Mouse (Mus musculus) spleen, adult 2 months (tissue): ENCODE results near the gene Gm37240. TPM values are rescaled to one million over a fixed set of nuclear protein-coding genes. Genes with fewer than 3 reads are reported as not detected.

Source experiments
- DNase-seq, 2 experiments: peaks; one replicate each; pipeline versions ENCODE4 v3.0.0 to v3.0.0-alpha.2; 2012 to 2021; ENCODE audit warnings: low spot score in 2 of 2, low read depth in 1 of 2
- H3K27ac ChIP-seq: fragments of 200-500 bp; 2 replicates; pipeline ENCODE4 v1.5.1; 2012; ENCODE audit warnings: low read length, inconsistent platforms; ENCODE audit not compliant: insufficient read depth
- H3K27me3 ChIP-seq: fragments of 200-500 bp; 2 replicates; pipeline ENCODE4 v1.6.1; 2012; ENCODE audit warnings: mild to moderate bottlenecking, moderate library complexity, low read length, inconsistent platforms; ENCODE audit not compliant: control insufficient read depth, insufficient read depth
- H3K36me3 ChIP-seq: fragments of 200-500 bp; 2 replicates; pipeline ENCODE4 v1.6.1; 2012; ENCODE audit warnings: mild to moderate bottlenecking, low read length, inconsistent platforms; ENCODE audit not compliant: control insufficient read depth, insufficient read depth
- H3K4me1 ChIP-seq: fragments of 200-500 bp; 2 replicates; pipeline ENCODE4 v1.6.1; 2011; ENCODE audit warnings: inconsistent platforms; ENCODE audit not compliant: control insufficient read depth, insufficient read depth, insufficient read length
- H3K4me3 ChIP-seq: fragments of 200-500 bp; 2 replicates; pipeline ENCODE4 v1.5.1; 2011; ENCODE audit warnings: mild to moderate bottlenecking, inconsistent platforms; ENCODE audit not compliant: insufficient read depth, insufficient read length; ENCODE audit errors: extremely low read depth
- CTCF ChIP-seq: fragments of 200-500 bp; IDR thresholded peaks from 2 replicates; pipeline ENCODE4 v1.5.1; 2011; ENCODE audit warnings: mild to moderate bottlenecking, inconsistent platforms; ENCODE audit not compliant: insufficient read depth, insufficient read length, insufficient replicate concordance; ENCODE audit errors: extremely low read depth
- POLR2A ChIP-seq: fragments of 200-500 bp; IDR thresholded peaks from 2 replicates; pipeline ENCODE4 v1.6.1; 2011; ENCODE audit warnings: low read depth, low read length, inconsistent platforms
- WGBS: fragments of 180-500 bp; shearing (Covaris S2); methylation state at CpG from one replicate; pipeline ENCODE4 v1.1.7; 2018; 5-methylcytosine and 5-hydroxymethylcytosine counted together
- polyA plus RNA-seq: library from polyadenylated mRNA; depleted of rRNA; stranded (reverse); fragments of >200 nt; gene quantifications from 2 replicates; pipeline ENCODE4 v1.2.3, GENCODE M21; 2012

The Gm37240 gene
- polyA plus RNA-seq, 1 experiment: 1.1 TPM

- Histone ChIP-seq H3K27me3 (no peaks in the 10 kb centered on the region), H3K4me1 (no peaks in the 10 kb centered on the region), H3K27ac (no peak overlapping the region), H3K4me3 (no peak overlapping the region), H3K36me3 (no peaks in the 10 kb centered on the region)
- TF ChIP-seq POLR2A: no peak
- TF ChIP-seq CTCF: no peak
- WGBS: 73% methylated on average over 4 of the region's 4 CpGs
- no peak for DNase-seq
Observed at GRCm38 (mm10) chr3:85813101-85814014, 74.0 kb downstream of the Gm37240 start.

- Histone ChIP-seq H3K27me3 (no peaks in the 10 kb centered on the region), H3K36me3 (no peaks in the 10 kb centered on the region), H3K4me3 (no peak overlapping the region), H3K4me1 (no peaks in the 10 kb centered on the region), H3K27ac (no peak overlapping the region)
- 92% methylated on average over 5 of the region's 5 CpGs for WGBS
- no peak for TF ChIP-seq CTCF
- TF ChIP-seq POLR2A: no peak
- DNase-seq: no peak
Observed at GRCm38 (mm10) chr3:85812010-85812409, 75.3 kb downstream of the Gm37240 start.

- Histone ChIP-seq H3K4me3 (no peak overlapping the region), H3K36me3 (no peaks in the 10 kb centered on the region), H3K27ac (no peak overlapping the region), H3K27me3 (no peaks in the 10 kb centered on the region), H3K4me1 (no peaks in the 10 kb centered on the region)
- no peak for TF ChIP-seq POLR2A
- TF ChIP-seq CTCF: no peak
- no peak for DNase-seq
- 74% methylated on average over 1 of the region's 1 CpGs for WGBS
Observed at GRCm38 (mm10) chr3:85793166-85793565, 94.2 kb downstream of the Gm37240 start.

GRCm38 (mm10) chr3:85789748-85790147, 97.6 kb downstream of the Gm37240 start:
- WGBS: 88% methylated on average over 4 of the region's 4 CpGs
- Histone ChIP-seq H3K36me3 (no peaks in the 10 kb centered on the region), H3K4me3 (no peak overlapping the region), H3K4me1 (no peaks in the 10 kb centered on the region), H3K27ac (no peak overlapping the region), H3K27me3 (no peaks in the 10 kb centered on the region)
- TF ChIP-seq POLR2A (no peak), CTCF (no peak)
- no peak for DNase-seq

- no peak for DNase-seq
- WGBS: 82% methylated on average over 8 of the region's 8 CpGs
- no peak for TF ChIP-seq CTCF
- no peak for TF ChIP-seq POLR2A
Observed at GRCm38 (mm10) chr3:85786501-85786900, 100.8 kb downstream of the Gm37240 start.

GRCm38 (mm10) chr3:85780906-85781305, 106.4 kb downstream of the Gm37240 start:
- TF ChIP-seq CTCF (no peak), POLR2A (no peak)
- WGBS: 89% methylated on average over 7 of the region's 7 CpGs
- H3K36me3 ChIP-seq: no peaks in the 10 kb centered on the region
- DNase-seq: no peak
- no peak overlapping the region for H3K27ac ChIP-seq
- no peaks in the 10 kb centered on the region for H3K4me1 ChIP-seq
- H3K4me3 ChIP-seq: no peak overlapping the region
- H3K27me3 ChIP-seq: no peaks in the 10 kb centered on the region

More at GRCm38 (mm10) chr3:85786501-85786900, 100.8 kb downstream of the Gm37240 start:
- Histone ChIP-seq H3K27ac (no peak overlapping the region), H3K27me3 (no peaks in the 10 kb centered on the region), H3K36me3 (no peaks in the 10 kb centered on the region), H3K4me1 (no peaks in the 10 kb centered on the region), H3K4me3 (no peak overlapping the region)

- WGBS: 81% methylated on average over 2 of the region's 2 CpGs
- DNase-seq: no peak
- Histone ChIP-seq H3K27ac (no peak overlapping the region), H3K36me3 (no peaks in the 10 kb centered on the region), H3K4me1 (no peaks in the 10 kb centered on the region), H3K4me3 (no peak overlapping the region), H3K27me3 (no peaks in the 10 kb centered on the region)
- TF ChIP-seq POLR2A (no peak), CTCF (no peak)
Observed at GRCm38 (mm10) chr3:85780332-85780731, 107.0 kb downstream of the Gm37240 start.

- H3K36me3 ChIP-seq: no peaks in the 10 kb centered on the region
- 70% methylated on average over 2 of the region's 2 CpGs for WGBS
- no peak overlapping the region for H3K27ac ChIP-seq
- no peaks in the 10 kb centered on the region for H3K4me1 ChIP-seq
- TF ChIP-seq POLR2A (no peak), CTCF (no peak)
- no peak overlapping the region for H3K4me3 ChIP-seq
- H3K27me3 ChIP-seq: no peaks in the 10 kb centered on the region
- no peak for DNase-seq
Observed at GRCm38 (mm10) chr3:85777841-85778240, 109.5 kb downstream of the Gm37240 start.
